Mouse (Mus musculus): ENCODE measurements at regions not wholly inside any gene's neighbourhood (a gene's known extent, or its start where the extent isn't known, plus 50 kb on each side); places are given as distances from the start of the nearest gene placed in this dataset.

- peak; percentile 9 for DNase-seq (ENCODE audit: low read depth, low spot score)
- Histone ChIP-seq H3K36me3 (ENCODE audit: control insufficient read depth, insufficient read depth, low read length, poor library complexity, severe bottlenecking) (no peaks in the 10 kb centered on the region), H3K9me3 (ENCODE audit: control insufficient read depth, insufficient read depth, low read depth, low read length) (no peaks in the 10 kb centered on the region), H3K4me3 (ENCODE audit: insufficient read depth in 1 of 2, low read depth in 1 of 2, low read length in 2 of 2, poor library complexity in 1 of 2, severe bottlenecking in 1 of 2) (no peak overlapping the region), H3K27ac (ENCODE audit: insufficient read depth, low read depth, low read length, poor library complexity, severe bottlenecking) (no peak overlapping the region), H3K9ac (ENCODE audit: insufficient read depth, low read depth, low read length, poor library complexity, severe bottlenecking) (no peak overlapping the region), H3K4me1 (ENCODE audit: control insufficient read depth in 2 of 2, insufficient read depth in 2 of 2, low read length in 2 of 2, poor library complexity in 1 of 2) (no peaks in the 10 kb centered on the region)
- TF ChIP-seq MAFK (IDR thresholded peaks at IDR 0.05; ENCODE audit: insufficient read depth, low read depth, low read length) (no peak), CHD2 (IDR thresholded peaks at IDR 0.05; ENCODE audit: low read depth, low read length) (no peak), ZNF384 (IDR thresholded peaks at IDR 0.05; ENCODE audit: low read depth, low read length) (no peak), HCFC1 (IDR thresholded peaks at IDR 0.05; ENCODE audit: borderline replicate concordance, insufficient read depth, low read length) (no peak), ZC3H11A (IDR thresholded peaks at IDR 0.05; ENCODE audit: borderline replicate concordance, low read depth, low read length) (no peak)
- in situ Hi-C loops (cut with MboI; ENCODE audit: low sequenced_read_pairs in 2 of 2, unreplicated experiment in 2 of 2) = no loop called here
These were observed 76.9 kb downstream of the 1700080O16Rik start for GRCm38 (mm10) chrX:51895646-51896190.

GRCm38 (mm10) chrX:51892716-51893115, 79.9 kb downstream of the 1700080O16Rik start:
- Histone ChIP-seq H3K27ac (ENCODE audit: insufficient read depth, low read depth, low read length, poor library complexity, severe bottlenecking) (no peak overlapping the region), H3K9me3 (ENCODE audit: control insufficient read depth, insufficient read depth, low read depth, low read length) (no peaks in the 10 kb centered on the region), H3K4me3 (ENCODE audit: insufficient read depth in 1 of 2, low read depth in 1 of 2, low read length in 2 of 2, poor library complexity in 1 of 2, severe bottlenecking in 1 of 2) (no peak overlapping the region), H3K36me3 (ENCODE audit: control insufficient read depth, insufficient read depth, low read length, poor library complexity, severe bottlenecking) (no peaks in the 10 kb centered on the region), H3K4me1 (ENCODE audit: control insufficient read depth in 2 of 2, insufficient read depth in 2 of 2, low read length in 2 of 2, poor library complexity in 1 of 2) (no peaks in the 10 kb centered on the region), H3K9ac (ENCODE audit: insufficient read depth, low read depth, low read length, poor library complexity, severe bottlenecking) (no peak overlapping the region)
- in situ Hi-C loops (cut with MboI; ENCODE audit: low sequenced_read_pairs in 2 of 2, unreplicated experiment in 2 of 2) = no loop called here
- DNase-seq (ENCODE audit: low read depth, low spot score) = no peak
- no peak for TF ChIP-seq HCFC1 (IDR thresholded peaks at IDR 0.05; ENCODE audit: borderline replicate concordance, insufficient read depth, low read length)
- no peak for TF ChIP-seq ZC3H11A (IDR thresholded peaks at IDR 0.05; ENCODE audit: borderline replicate concordance, low read depth, low read length)
- no peak for TF ChIP-seq ZNF384 (IDR thresholded peaks at IDR 0.05; ENCODE audit: low read depth, low read length)
- TF ChIP-seq CHD2 (IDR thresholded peaks at IDR 0.05; ENCODE audit: low read depth, low read length) = no peak
- TF ChIP-seq MAFK (IDR thresholded peaks at IDR 0.05; ENCODE audit: insufficient read depth, low read depth, low read length) = no peak

GRCm38 (mm10) chrX:51886129-51886528, 85.1 kb upstream of the Usp26 start:
- DNase-seq (ENCODE audit: low read depth, low spot score) = no peak
- Histone ChIP-seq H3K36me3 (ENCODE audit: control insufficient read depth, insufficient read depth, low read length, poor library complexity, severe bottlenecking) (no peaks in the 10 kb centered on the region), H3K4me1 (ENCODE audit: control insufficient read depth in 2 of 2, insufficient read depth in 2 of 2, low read length in 2 of 2, poor library complexity in 1 of 2) (no peaks in the 10 kb centered on the region), H3K27ac (ENCODE audit: insufficient read depth, low read depth, low read length, poor library complexity, severe bottlenecking) (no peak overlapping the region), H3K4me3 (ENCODE audit: insufficient read depth in 1 of 2, low read depth in 1 of 2, low read length in 2 of 2, poor library complexity in 1 of 2, severe bottlenecking in 1 of 2) (no peak overlapping the region), H3K9me3 (ENCODE audit: control insufficient read depth, insufficient read depth, low read depth, low read length) (no peaks in the 10 kb centered on the region), H3K9ac (ENCODE audit: insufficient read depth, low read depth, low read length, poor library complexity, severe bottlenecking) (no peak overlapping the region)
- TF ChIP-seq CHD2 (IDR thresholded peaks at IDR 0.05; ENCODE audit: low read depth, low read length) (no peak), ZNF384 (IDR thresholded peaks at IDR 0.05; ENCODE audit: low read depth, low read length) (no peak), HCFC1 (IDR thresholded peaks at IDR 0.05; ENCODE audit: borderline replicate concordance, insufficient read depth, low read length) (no peak), MAFK (IDR thresholded peaks at IDR 0.05; ENCODE audit: insufficient read depth, low read depth, low read length) (no peak), ZC3H11A (IDR thresholded peaks at IDR 0.05; ENCODE audit: borderline replicate concordance, low read depth, low read length) (no peak)
- in situ Hi-C loops (cut with MboI; ENCODE audit: low sequenced_read_pairs in 2 of 2, unreplicated experiment in 2 of 2) = no loop called here
